Mouse (Mus musculus) brain, embryonic 14.5 days (tissue): Measurements from ENCODE around the gene Olfr1441.

Experiments
- CTCF ChIP-seq: fragments of 200-500 bp; IDR thresholded peaks from 2 replicates; pipeline ENCODE4 v1.5.1; 2012; ENCODE audit warnings: inconsistent platforms, mild to moderate bottlenecking, moderate library complexity, borderline replicate concordance; ENCODE audit not compliant: insufficient read depth, insufficient read length; ENCODE audit errors: extremely low read depth
- POLR2A ChIP-seq: fragments of 200-500 bp; IDR thresholded peaks from 2 replicates; pipeline ENCODE4 v1.6.1; 2012; ENCODE audit warnings: mild to moderate bottlenecking, inconsistent platforms, borderline replicate concordance; ENCODE audit not compliant: poor library complexity, insufficient read depth, insufficient read length, severe bottlenecking; ENCODE audit errors: extremely low read depth

DNA sequence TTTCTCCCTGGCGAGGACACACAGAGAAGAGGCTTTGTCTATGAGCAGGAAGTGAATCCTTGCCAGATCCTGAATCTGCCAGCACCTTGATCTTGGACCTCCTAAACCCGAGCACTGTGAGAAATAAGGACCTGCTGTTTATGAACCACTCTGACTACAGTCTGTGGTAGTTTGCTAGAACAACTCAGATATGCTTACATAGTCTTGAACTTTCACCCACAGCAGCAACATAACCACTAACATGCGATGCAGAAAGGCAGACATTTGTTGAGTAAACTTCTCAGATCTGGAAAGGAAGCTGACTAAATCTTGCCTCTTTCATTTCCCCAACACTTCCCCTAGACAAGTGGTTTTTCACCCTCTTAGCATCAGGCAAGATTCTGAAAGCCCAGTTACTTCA lies 54.6 kb downstream of the Olfr1441 start:
- TF ChIP-seq CTCF (no peak), POLR2A (no peak)
